Mouse (Mus musculus): ENCODE results near the gene Zfp536. TPM values are rescaled to one million over a fixed set of nuclear protein-coding genes. Genes with fewer than 3 reads are reported as not detected.

Zfp536 gene
- polyA plus RNA-seq, 1 experiment from 2014 or later, result 2.0 TPM

GRCm38 (mm10) chr7:37737191-37737590 lies 36.2 kb downstream of the Zfp536 start:
- 36% methylated on average over 8 of the region's 8 CpGs for WGBS
- H3K27me3 ChIP-seq (ENCODE audit: insufficient read depth, poor library complexity, severe bottlenecking), result peaks cover 39% of the 10 kb centered on the region
- no peaks in the 10 kb centered on the region for H3K36me3 ChIP-seq
- DNase-seq (ENCODE audit: low spot score), result peak; percentile 48
- H3K4me1 ChIP-seq, result peaks cover 25% of the 10 kb centered on the region
- no peak overlapping the region for H3K27ac ChIP-seq
- no peaks in the 10 kb centered on the region for H3K9me3 ChIP-seq
- no peak overlapping the region for H3K4me3 ChIP-seq

- peaks cover 25% of the 10 kb centered on the region for H3K4me1 ChIP-seq
- DNase-seq (ENCODE audit: low spot score), result peak; percentile 63
- H3K36me3 ChIP-seq, result no peaks in the 10 kb centered on the region
- H3K27ac ChIP-seq, result no peak overlapping the region
- peaks cover 38% of the 10 kb centered on the region for H3K27me3 ChIP-seq (ENCODE audit: insufficient read depth, poor library complexity, severe bottlenecking)
- H3K9me3 ChIP-seq, result no peaks in the 10 kb centered on the region
- H3K4me3 ChIP-seq, result no peak overlapping the region
- 22% methylated on average over 4 of the region's 4 CpGs for WGBS
Measured at GRCm38 (mm10) chr7:37736413-37736720, 37.1 kb downstream of the Zfp536 start.

DNA sequence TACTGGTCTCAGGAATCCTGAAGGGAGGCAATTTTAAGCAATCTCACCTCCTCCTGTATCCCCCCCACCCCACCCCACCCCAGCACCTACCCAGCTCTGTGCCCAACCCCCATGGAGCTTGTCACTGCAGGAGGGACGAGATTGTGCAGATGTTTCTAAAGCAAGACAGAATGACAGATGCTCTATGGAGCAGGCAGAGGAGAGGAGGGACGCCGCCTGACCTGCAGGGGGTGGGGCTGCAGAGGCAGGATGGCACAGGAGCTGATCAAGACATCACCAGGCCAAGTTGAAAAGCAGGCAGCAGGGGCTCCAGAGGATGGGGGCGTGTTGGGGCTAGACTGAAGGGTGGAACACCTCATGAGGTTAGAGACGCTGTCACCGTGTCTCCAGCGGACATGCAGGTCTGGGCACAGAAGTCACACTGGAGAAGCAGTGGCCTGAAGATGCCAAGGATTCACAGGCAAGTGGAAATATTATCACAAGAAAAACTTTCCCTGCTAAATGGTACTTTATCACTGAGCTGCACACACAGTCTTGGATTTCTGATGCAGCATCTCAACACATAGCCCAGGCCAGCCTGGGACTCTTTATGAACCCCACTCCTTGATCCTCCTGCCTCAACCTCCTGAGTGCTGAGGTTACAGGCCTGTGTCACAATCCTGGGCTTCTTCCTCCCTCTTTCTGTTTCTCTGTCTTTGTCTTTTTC lies 37.6 kb downstream of the Zfp536 start:
- no peaks in the 10 kb centered on the region for H3K36me3 ChIP-seq
- 39% methylated on average over 7 of the region's 7 CpGs for WGBS
- peaks cover 25% of the 10 kb centered on the region for H3K4me1 ChIP-seq
- no peak overlapping the region for H3K27ac ChIP-seq
- peaks cover 33% of the 10 kb centered on the region for H3K27me3 ChIP-seq (ENCODE audit: insufficient read depth, poor library complexity, severe bottlenecking)
- H3K9me3 ChIP-seq, result no peaks in the 10 kb centered on the region
- H3K4me3 ChIP-seq, result no peak overlapping the region
- DNase-seq (ENCODE audit: low spot score), result peak; percentile 71

DNA sequence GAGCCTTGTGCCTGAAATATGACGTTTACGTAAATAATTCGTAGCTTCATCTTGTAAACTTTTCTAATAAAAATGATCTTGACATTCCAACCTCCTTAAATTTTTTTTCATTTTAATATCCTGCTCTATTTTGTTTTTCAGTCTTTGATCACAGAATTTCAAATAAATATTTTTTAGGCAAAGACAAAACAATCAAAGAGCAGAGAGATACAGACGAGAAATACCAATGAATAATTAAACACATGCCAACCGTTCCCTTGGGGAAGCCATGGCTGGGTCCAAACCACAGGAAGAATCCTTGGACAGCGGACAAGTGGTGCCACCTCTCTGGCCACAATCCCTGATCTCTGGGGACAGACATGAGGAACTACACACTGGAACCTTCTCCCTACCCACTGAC lies 38.3 kb downstream of the Zfp536 start:
- peak; percentile 35 for DNase-seq (ENCODE audit: low spot score)
- peaks cover 25% of the 10 kb centered on the region for H3K4me1 ChIP-seq
- H3K4me3 ChIP-seq, result no peak overlapping the region
- H3K36me3 ChIP-seq, result no peaks in the 10 kb centered on the region
- no peaks in the 10 kb centered on the region for H3K9me3 ChIP-seq
- H3K27me3 ChIP-seq (ENCODE audit: insufficient read depth, poor library complexity, severe bottlenecking), result peaks cover 30% of the 10 kb centered on the region
- WGBS, result 86% methylated on average over 6 of the region's 6 CpGs
- H3K27ac ChIP-seq, result no peak overlapping the region

DNA sequence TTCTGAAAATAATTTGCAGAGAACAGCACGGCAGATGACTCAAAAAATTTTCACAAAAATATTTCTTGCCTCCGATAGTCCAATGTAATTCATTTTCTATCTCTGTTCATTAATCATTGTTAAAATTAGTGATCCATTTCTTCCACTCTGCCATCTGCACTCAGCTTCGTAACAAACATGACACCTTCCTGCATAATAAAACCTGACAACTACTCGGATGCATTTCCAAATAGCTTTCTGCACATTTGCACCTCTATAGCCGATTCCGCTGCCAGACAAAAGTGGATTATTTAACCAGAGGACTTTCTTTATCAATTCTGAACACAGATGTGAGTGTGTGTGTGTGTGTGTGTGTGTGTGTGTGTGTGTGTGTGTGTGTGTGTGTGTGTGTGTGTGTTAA lies 38.9 kb downstream of the Zfp536 start:
- Histone ChIP-seq H3K27me3 (ENCODE audit: insufficient read depth, poor library complexity, severe bottlenecking) (peaks cover 27% of the 10 kb centered on the region), H3K4me1 (peaks cover 25% of the 10 kb centered on the region), H3K4me3 (no peak overlapping the region), H3K36me3 (no peaks in the 10 kb centered on the region), H3K27ac (no peak overlapping the region), H3K9me3 (no peaks in the 10 kb centered on the region)
- 86% methylated on average over 6 of the region's 6 CpGs for WGBS
- DNase-seq (ENCODE audit: low spot score), result peak; percentile 48

GRCm38 (mm10) chr7:37733996-37734395 lies 39.4 kb downstream of the Zfp536 start:
- peak; percentile 62 for DNase-seq (ENCODE audit: low spot score)
- WGBS, result 90% methylated on average over 4 of the region's 4 CpGs
- H3K36me3 ChIP-seq, result no peaks in the 10 kb centered on the region
- H3K9me3 ChIP-seq, result no peaks in the 10 kb centered on the region
- H3K27ac ChIP-seq, result no peak overlapping the region
- peaks cover 25% of the 10 kb centered on the region for H3K4me1 ChIP-seq
- H3K27me3 ChIP-seq (ENCODE audit: insufficient read depth, poor library complexity, severe bottlenecking), result peaks cover 26% of the 10 kb centered on the region
- H3K4me3 ChIP-seq, result no peak overlapping the region

DNA sequence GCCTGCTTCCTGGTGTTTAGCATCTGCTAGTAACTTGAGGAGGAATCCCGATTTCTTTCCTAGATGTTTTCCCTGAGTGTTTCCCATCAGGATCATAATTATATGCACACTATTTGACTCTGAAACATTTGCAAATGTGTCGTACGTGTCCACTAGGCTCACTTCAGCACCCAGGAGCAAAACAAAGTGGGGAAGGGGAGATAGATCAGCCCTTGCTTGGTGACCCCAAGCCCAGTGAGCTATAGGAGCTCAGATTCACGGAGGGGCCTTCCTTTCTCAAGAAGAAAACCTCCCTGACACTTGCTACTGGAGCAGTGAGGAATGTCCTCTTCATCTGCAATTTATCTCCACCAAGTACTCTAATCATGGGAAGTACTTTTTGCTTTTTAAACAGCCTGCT lies 40.7 kb downstream of the Zfp536 start:
- Histone ChIP-seq H3K4me3 (no peak overlapping the region), H3K36me3 (no peaks in the 10 kb centered on the region)

DNA sequence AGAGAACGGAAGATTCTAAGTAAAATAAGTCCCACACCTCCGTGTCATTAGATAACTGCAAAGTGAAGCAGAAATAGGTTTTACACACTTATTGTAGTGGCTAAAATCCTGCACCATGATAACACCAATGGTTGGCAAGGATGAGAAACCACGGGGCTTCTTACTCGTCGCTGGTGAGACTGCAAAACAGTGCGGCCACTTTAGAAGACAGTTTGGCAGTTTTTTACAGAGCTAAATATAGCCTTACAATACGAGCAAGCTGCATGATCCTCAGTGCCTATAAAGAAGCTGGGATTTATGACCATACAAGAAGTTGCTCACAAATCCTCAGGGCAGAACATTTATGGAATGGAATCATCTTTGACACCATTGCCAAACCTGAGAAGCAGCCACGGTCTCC lies 45.7 kb downstream of the Zfp536 start:
- Histone ChIP-seq H3K4me1 (peaks cover 3% of the 10 kb centered on the region), H3K27me3 (ENCODE audit: insufficient read depth, poor library complexity, severe bottlenecking) (peaks cover 10% of the 10 kb centered on the region; the same call in 1 of the 2 replicates), H3K36me3 (no peaks in the 10 kb centered on the region), H3K9me3 (no peaks in the 10 kb centered on the region), H3K27ac (no peak overlapping the region), H3K4me3 (no peak overlapping the region)
- no peak for DNase-seq (ENCODE audit: low spot score)
- 65% methylated on average over 8 of the region's 8 CpGs for WGBS

More for the DNA sequence above, 40.7 kb downstream of the Zfp536 start:
- H3K27ac ChIP-seq, result no peak overlapping the region
- H3K27me3 ChIP-seq (ENCODE audit: insufficient read depth, poor library complexity, severe bottlenecking), result peaks cover 14% of the 10 kb centered on the region; the same call in 1 of the 2 replicates
- DNase-seq (ENCODE audit: low spot score), result peak; percentile 68
- WGBS, result 68% methylated on average over 4 of the region's 4 CpGs
- no peaks in the 10 kb centered on the region for H3K9me3 ChIP-seq
- H3K4me1 ChIP-seq, result peaks cover 25% of the 10 kb centered on the region

GRCm38 (mm10) chr7:37724002-37724790 lies 49.2 kb downstream of the Zfp536 start:
- WGBS, result 79% methylated on average over 9 of the region's 9 CpGs
- Histone ChIP-seq H3K4me3 (no peak overlapping the region), H3K27me3 (ENCODE audit: insufficient read depth, poor library complexity, severe bottlenecking) (no peaks in the 10 kb centered on the region), H3K27ac (no peak overlapping the region), H3K9me3 (no peaks in the 10 kb centered on the region), H3K36me3 (no peaks in the 10 kb centered on the region), H3K4me1 (no peaks in the 10 kb centered on the region)
- no peak for DNase-seq (ENCODE audit: low spot score)

DNA sequence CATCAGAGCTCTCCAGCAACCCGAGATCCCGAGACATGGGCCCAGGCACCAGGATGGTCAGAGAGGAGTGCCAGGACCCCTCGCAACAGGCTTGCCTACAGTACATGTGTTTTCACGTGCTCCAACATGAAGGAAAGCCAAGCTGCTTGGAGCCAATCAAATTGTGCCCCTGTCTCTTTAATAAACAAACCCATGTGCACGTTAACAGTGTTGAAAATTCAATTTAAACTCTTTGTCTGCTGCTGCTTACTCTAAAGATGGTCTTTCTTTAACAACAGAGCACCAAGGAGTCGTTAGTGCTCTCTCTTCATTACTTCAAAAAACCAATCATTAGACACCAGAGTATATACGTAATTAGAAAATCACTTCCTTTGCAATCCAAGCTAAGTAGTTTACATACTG lies 50.2 kb downstream of the Zfp536 start:
- no peaks in the 10 kb centered on the region for H3K4me1 ChIP-seq
- no peak overlapping the region for H3K4me3 ChIP-seq
- no peak overlapping the region for H3K27ac ChIP-seq
- 80% methylated on average over 7 of the region's 7 CpGs for WGBS
- no peaks in the 10 kb centered on the region for H3K9me3 ChIP-seq
- H3K36me3 ChIP-seq, result no peaks in the 10 kb centered on the region
- DNase-seq (ENCODE audit: low spot score), result no peak
- peaks cover 4% of the 10 kb centered on the region; the same call in 1 of the 2 replicates for H3K27me3 ChIP-seq (ENCODE audit: insufficient read depth, poor library complexity, severe bottlenecking)

- Histone ChIP-seq H3K27me3 (ENCODE audit: insufficient read depth, poor library complexity, severe bottlenecking) (peaks cover 4% of the 10 kb centered on the region; the same call in 1 of the 2 replicates), H3K4me3 (no peak overlapping the region), H3K36me3 (no peaks in the 10 kb centered on the region), H3K27ac (no peak overlapping the region), H3K4me1 (no peaks in the 10 kb centered on the region), H3K9me3 (no peaks in the 10 kb centered on the region)
- no peak for DNase-seq (ENCODE audit: low spot score)
- 74% methylated on average over 4 of the region's 4 CpGs for WGBS
Measured at GRCm38 (mm10) chr7:37721676-37722075, 51.8 kb downstream of the Zfp536 start.

- no peak overlapping the region for H3K27ac ChIP-seq
- WGBS, result 75% methylated on average over 15 of the region's 15 CpGs
- peaks cover 4% of the 10 kb centered on the region; the same call in 1 of the 2 replicates for H3K27me3 ChIP-seq (ENCODE audit: insufficient read depth, poor library complexity, severe bottlenecking)
- no peak for DNase-seq (ENCODE audit: low spot score)
- no peaks in the 10 kb centered on the region for H3K36me3 ChIP-seq
- H3K4me1 ChIP-seq, result no peaks in the 10 kb centered on the region
- H3K9me3 ChIP-seq, result no peaks in the 10 kb centered on the region
- H3K4me3 ChIP-seq, result no peak overlapping the region
Measured at GRCm38 (mm10) chr7:37718671-37719402, 54.6 kb downstream of the Zfp536 start.

GRCm38 (mm10) chr7:37717071-37717470 lies 56.4 kb downstream of the Zfp536 start:
- no peak for DNase-seq (ENCODE audit: low spot score)
- WGBS, result 82% methylated on average over 7 of the region's 7 CpGs
- no peak overlapping the region for H3K27ac ChIP-seq
- no peak overlapping the region for H3K4me3 ChIP-seq
- H3K9me3 ChIP-seq, result no peaks in the 10 kb centered on the region
- H3K36me3 ChIP-seq, result no peaks in the 10 kb centered on the region
- H3K27me3 ChIP-seq (ENCODE audit: insufficient read depth, poor library complexity, severe bottlenecking), result peaks cover 4% of the 10 kb centered on the region; the same call in 1 of the 2 replicates
- no peaks in the 10 kb centered on the region for H3K4me1 ChIP-seq

Data from heart, embryonic 10.5 days (tissue).